Mouse (Mus musculus): ENCODE measurements around the gene Rbm38.

DNA sequence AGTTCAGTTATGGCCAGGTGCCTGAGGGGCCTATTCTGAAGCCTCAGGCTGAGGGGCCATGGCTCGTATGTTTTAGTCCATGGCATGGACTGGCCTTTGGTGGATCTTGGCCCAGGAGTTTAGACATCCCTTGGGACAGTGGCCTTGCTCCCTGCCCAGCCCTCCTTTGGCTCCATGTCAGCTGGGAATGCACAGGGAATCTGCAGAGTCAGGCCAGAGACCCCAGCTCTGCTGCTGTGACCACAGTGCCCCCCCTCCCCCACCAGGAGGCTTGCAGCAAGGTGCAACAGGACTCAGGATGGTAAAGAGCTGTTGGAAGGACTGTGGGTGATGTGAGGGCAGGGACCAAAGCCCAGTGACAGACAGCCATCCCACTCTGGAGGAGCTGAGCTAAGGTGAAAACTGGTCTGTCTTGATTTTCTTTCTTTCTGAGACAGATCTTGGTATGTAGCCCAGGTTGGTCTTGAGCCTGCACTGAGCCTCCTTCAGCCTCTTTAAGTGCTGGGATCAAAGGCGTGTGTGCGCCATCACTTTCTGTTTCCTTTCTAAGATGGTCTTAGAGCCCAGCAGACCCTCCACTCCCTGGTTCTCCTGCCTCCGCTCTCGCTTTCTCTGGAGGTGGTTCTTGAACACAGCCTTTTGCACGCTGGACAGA lies 7.0 kb downstream of the Rbm38 start:
- TF ChIP-seq CTCF (IDR thresholded peaks at IDR 0.05; ENCODE audit: extremely low read depth, insufficient read length, insufficient replicate concordance, low read depth, low read length) (no peak), POLR2A (IDR thresholded peaks at IDR 0.05; ENCODE audit: low read depth, low read length) (no peak)
